Mouse (Mus musculus) right cerebral cortex, postnatal 4 days (tissue): Measurements from ENCODE around the gene Bysl.
"Not testable (repeated sequence)": the region's sequence is repeated elsewhere in the genome, so short reads cannot be mapped to it uniquely, and the experiment has no call there.

Source experiments
- DNase-seq: peaks from one replicate; pipeline ENCODE4 v3.0.0-alpha.2; 2022

The Bysl gene

GRCm38 (mm10) chr17:47610849-47611660, at the start of gene Bysl, which contains the start of the genes Med20 and Gm20517:
Bysl (minus strand) TSS chr17:47611492.
Med20 (plus strand) TSS chr17:47611582.
Gm20517 (plus strand) TSS chr17:47611589.
- peak; percentile 97 for DNase-seq

GRCm38 (mm10) chr17:47658741-47659243, 47.5 kb upstream of the Bysl start:
- no peak for DNase-seq

GRCm38 (mm10) chr17:47657901-47658300, 46.6 kb upstream of the Bysl start:
- DNase-seq = no peak

- no peak for DNase-seq
Observed at GRCm38 (mm10) chr17:47655697-47656096, 44.4 kb upstream of the Bysl start.

- not testable (repeated sequence) for DNase-seq
Observed at GRCm38 (mm10) chr17:47654346-47654745, 43.1 kb upstream of the Bysl start.

GRCm38 (mm10) chr17:47651953-47652352, 40.7 kb upstream of the Bysl start:
- no peak for DNase-seq

GRCm38 (mm10) chr17:47648966-47649365, 37.7 kb upstream of the Bysl start:
- DNase-seq = no peak

- DNase-seq = no peak
Observed at GRCm38 (mm10) chr17:47646683-47647082, 35.4 kb upstream of the Bysl start.

GRCm38 (mm10) chr17:47642992-47643391, 31.7 kb upstream of the Bysl start:
- DNase-seq = no peak

GRCm38 (mm10) chr17:47633999-47634770, 22.9 kb upstream of the Bysl start:
- no peak for DNase-seq

GRCm38 (mm10) chr17:47632181-47632840, 21.0 kb upstream of the Bysl start:
- DNase-seq = no peak

GRCm38 (mm10) chr17:47630678-47631065, 19.4 kb upstream of the Bysl start, which contains the start of gene Usp49:
Usp49 (plus strand) TSS chr17:47630690.
- DNase-seq = no peak

- peak; percentile 62 for DNase-seq
Observed at GRCm38 (mm10) chr17:47629717-47630677, 18.7 kb upstream of the Bysl start.

- peak; percentile 94 for DNase-seq
Observed at GRCm38 (mm10) chr17:47628851-47629676, 17.8 kb upstream of the Bysl start.

- no peak for DNase-seq
Observed at GRCm38 (mm10) chr17:47627791-47628190, 16.5 kb upstream of the Bysl start.

GRCm38 (mm10) chr17:47626031-47626430, 14.7 kb upstream of the Bysl start:
- DNase-seq = no peak

GRCm38 (mm10) chr17:47625088-47625487, 13.8 kb upstream of the Bysl start:
- DNase-seq = no peak

- DNase-seq = not testable (repeated sequence)
Observed at GRCm38 (mm10) chr17:47624572-47624971, 13.3 kb upstream of the Bysl start.

GRCm38 (mm10) chr17:47622912-47623554, 11.7 kb upstream of the Bysl start:
- DNase-seq = no peak
